Comparison of ENCODE assay signal across 8 mouse cellular contexts in the genomic region with DNA sequence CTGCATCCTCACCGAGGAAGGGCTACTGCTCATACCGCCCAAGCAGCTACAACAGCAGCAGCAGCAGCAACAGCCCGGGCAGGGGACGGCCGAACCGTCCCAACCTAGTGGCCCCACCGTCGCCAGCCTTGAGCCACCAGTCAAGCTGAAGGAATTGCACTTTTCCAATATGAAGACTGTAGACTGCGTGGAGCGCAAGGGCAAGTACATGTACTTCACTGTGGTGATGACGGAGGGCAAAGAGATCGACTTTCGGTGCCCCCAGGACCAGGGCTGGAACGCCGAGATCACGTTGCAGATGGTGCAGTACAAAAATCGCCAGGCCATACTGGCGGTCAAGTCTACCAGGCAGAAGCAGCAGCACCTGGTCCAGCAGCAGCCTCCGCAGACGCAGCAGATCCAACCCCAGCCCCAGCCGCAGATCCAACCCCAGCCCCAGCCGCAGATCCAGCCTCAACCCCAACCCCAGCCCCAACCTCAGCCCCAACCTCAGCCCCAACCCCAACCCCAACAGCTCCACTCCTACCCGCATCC. TPM values are rescaled to one million over a fixed set of nuclear protein-coding genes. Genes with fewer than 3 reads are reported as not detected.
DNase-seq lines count a peak whose midpoint lies in the region; ATAC-seq and TF ChIP-seq lines count a peak whose summit lies in the region.

No protein-coding gene starts in this region.

- H3K9ac ChIP-seq in MEL (ENCODE audit: control insufficient read depth, low read depth, low read length, poor library complexity, severe bottlenecking) = peak overlapping the region; percentile 74
- peak overlapping the region; percentile 94 for H3K9ac ChIP-seq in embryonic facial prominence, embryonic 13.5 days
- H3K9ac ChIP-seq in hindbrain, embryonic 12.5 days = peak overlapping the region; percentile 96
- peak overlapping the region; percentile 78 for H3K9ac ChIP-seq in lung, embryonic 15.5 days

- TF ChIP-seq CTCF in MEL (IDR thresholded peaks at IDR 0.05 in 2 of 3, conservative IDR thresholded peaks at IDR 0.05 in 1 of 3; ENCODE audit: control insufficient read depth in 1 of 3, insufficient read depth in 1 of 3, low read depth in 2 of 3, low read length in 3 of 3, poor library complexity in 1 of 3, severe bottlenecking in 1 of 3) = no peak
- TF ChIP-seq CTCF in small intestine, adult 2 months (IDR thresholded peaks at IDR 0.05; ENCODE audit: extremely low read depth, insufficient read length, insufficient replicate concordance, low read depth, low read length) = no peak

- DNase-seq in layer of hippocampus, postnatal 36 days = peak; percentile 41 to 55
- DNase-seq in layer of hippocampus, postnatal 25 days (ENCODE audit: extremely low spot score in 1 of 2, low spot score in 1 of 2) = no peak
- no peak for DNase-seq in MEL (ENCODE audit: low read depth, low spot score)
- DNase-seq in spleen, adult 18-20 months = no peak

- peak overlapping the region; percentile 83 for H3K4me2 ChIP-seq in embryonic facial prominence, embryonic 13.5 days
- H3K4me2 ChIP-seq in hindbrain, embryonic 12.5 days (replicated peaks) = peak overlapping the region; percentile 78
- H3K4me2 ChIP-seq in lung, embryonic 15.5 days = peak overlapping the region; percentile 69

- under 1% methylated on average over 22 of the region's 23 CpGs for WGBS in embryonic facial prominence, embryonic 13.5 days
- WGBS in hindbrain, embryonic 12.5 days = under 1% methylated on average over 21 of the region's 23 CpGs
- WGBS in lung, embryonic 15.5 days = under 1% methylated on average over 23 of the region's 23 CpGs
- WGBS in small intestine, adult 2 months = under 1% methylated on average over 23 of the region's 23 CpGs

- H3K4me3 ChIP-seq in MEL (ENCODE audit: control insufficient read depth in 1 of 2, insufficient read depth in 1 of 2, low read depth in 2 of 2, low read length in 2 of 2) = peak overlapping the region; percentile 50 to 81
- peak overlapping the region; percentile 89 for H3K4me3 ChIP-seq in embryonic facial prominence, embryonic 13.5 days
- peak overlapping the region; percentile 85 for H3K4me3 ChIP-seq in hindbrain, embryonic 12.5 days
- H3K4me3 ChIP-seq in lung, embryonic 15.5 days = peak overlapping the region; percentile 65
- H3K4me3 ChIP-seq in small intestine, adult 2 months (ENCODE audit: low read depth, low read length) = peak overlapping the region; percentile 75

- H3K27ac ChIP-seq in MEL (ENCODE audit: control insufficient read depth, low read depth, low read length) = no peak overlapping the region
- peak overlapping the region; percentile 94 for H3K27ac ChIP-seq in embryonic facial prominence, embryonic 13.5 days
- H3K27ac ChIP-seq in hindbrain, embryonic 12.5 days = peak overlapping the region; percentile 95
- H3K27ac ChIP-seq in lung, embryonic 15.5 days = peak overlapping the region; percentile 94
- H3K27ac ChIP-seq in small intestine, adult 2 months (ENCODE audit: insufficient read depth, low read depth, low read length) = peak overlapping the region; percentile 58

- no peak for TF ChIP-seq RAD21 in MEL (IDR thresholded peaks at IDR 0.05; ENCODE audit: low read depth, low read length)

- no peaks in the 10 kb centered on the region for H3K4me1 ChIP-seq in MEL (ENCODE audit: control insufficient read depth in 1 of 2, insufficient read depth in 2 of 2, low read length in 2 of 2)
- peaks cover 36% of the 10 kb centered on the region for H3K4me1 ChIP-seq in embryonic facial prominence, embryonic 13.5 days
- H3K4me1 ChIP-seq in hindbrain, embryonic 12.5 days = peaks cover 20% of the 10 kb centered on the region
- H3K4me1 ChIP-seq in lung, embryonic 15.5 days = peaks cover 50% of the 10 kb centered on the region
- H3K4me1 ChIP-seq in small intestine, adult 2 months (ENCODE audit: control insufficient read depth, insufficient read depth, insufficient read length, low read length) = peaks cover 6% of the 10 kb centered on the region; the same call in 1 of the 2 replicates

- no peaks in the 10 kb centered on the region for H3K9me3 ChIP-seq in MEL (replicated peaks; ENCODE audit: insufficient read depth, low read length)
- H3K9me3 ChIP-seq in embryonic facial prominence, embryonic 13.5 days = no peaks in the 10 kb centered on the region
- H3K9me3 ChIP-seq in hindbrain, embryonic 12.5 days (replicated peaks) = no peaks in the 10 kb centered on the region
- H3K9me3 ChIP-seq in lung, embryonic 15.5 days = no peaks in the 10 kb centered on the region

- TF ChIP-seq EP300 in MEL (IDR thresholded peaks at IDR 0.05; ENCODE audit: low read depth in 1 of 2, low read length in 2 of 2) = no peak

- no peaks in the 10 kb centered on the region for H3K27me3 ChIP-seq in MEL (ENCODE audit: control insufficient read depth in 1 of 2, insufficient read depth in 2 of 2, low read length in 2 of 2)
- H3K27me3 ChIP-seq in embryonic facial prominence, embryonic 13.5 days = no peaks in the 10 kb centered on the region
- H3K27me3 ChIP-seq in hindbrain, embryonic 12.5 days = no peaks in the 10 kb centered on the region
- H3K27me3 ChIP-seq in lung, embryonic 15.5 days = no peaks in the 10 kb centered on the region
- no peaks in the 10 kb centered on the region for H3K27me3 ChIP-seq in small intestine, adult 2 months (ENCODE audit: control insufficient read depth, insufficient read depth, low read length)

- H3K79me2 ChIP-seq in MEL (ENCODE audit: control insufficient read depth, insufficient read depth, low read length, poor library complexity) = no peaks in the 10 kb centered on the region; the same call in 1 of the 2 replicates

- peak; percentile 11; the same call in 1 of the 2 replicates for ATAC-seq in embryonic facial prominence, embryonic 13.5 days (ENCODE audit: insufficient number of reproducible peaks, insufficient read depth, low FRiP score, low TSS enrichment, low read depth)
- peak; percentile 55 for ATAC-seq in hindbrain, embryonic 12.5 days (ENCODE audit: low FRiP score)
- ATAC-seq in lung, embryonic 15.5 days (ENCODE audit: borderline replicate concordance, extremely low read depth, low FRiP score, low TSS enrichment) = no peak

- H3K36me3 ChIP-seq in MEL (ENCODE audit: control insufficient read depth in 1 of 2, insufficient read depth in 2 of 2, low read length in 2 of 2) = peaks cover 0 to 4% of the 10 kb centered on the region in 2 experiments; a peak in 2 of 4 replicates
- no peaks in the 10 kb centered on the region for H3K36me3 ChIP-seq in embryonic facial prominence, embryonic 13.5 days
- H3K36me3 ChIP-seq in hindbrain, embryonic 12.5 days = no peaks in the 10 kb centered on the region
- no peaks in the 10 kb centered on the region for H3K36me3 ChIP-seq in lung, embryonic 15.5 days
- no peaks in the 10 kb centered on the region for H3K36me3 ChIP-seq in small intestine, adult 2 months (ENCODE audit: control insufficient read depth, insufficient read depth, low read length)

- no peak for TF ChIP-seq POLR2A in MEL (IDR thresholded peaks at IDR 0.05; ENCODE audit: control insufficient read depth in 1 of 2, insufficient read depth in 1 of 2, low read depth in 1 of 2, low read length in 2 of 2, poor library complexity in 1 of 2)
- TF ChIP-seq POLR2A in small intestine, adult 2 months (IDR thresholded peaks at IDR 0.05; ENCODE audit: low read depth, low read length) = no peak

TF ChIP-seq in MEL, 35 proteins besides CTCF, POLR2A, EP300 and RAD21:
- no peak for TF ChIP-seq MAFK (IDR thresholded peaks at IDR 0.05; ENCODE audit: borderline replicate concordance, low read depth, low read length)
- TF ChIP-seq E2F4 (IDR thresholded peaks at IDR 0.05; ENCODE audit: borderline replicate concordance, low read depth, low read length) = no peak
- TF ChIP-seq MEF2A (IDR thresholded peaks at IDR 0.05; ENCODE audit: extremely low read depth, insufficient replicate concordance, low read depth, low read length, poor library complexity, severe bottlenecking) = no peak
- TF ChIP-seq JUND (IDR thresholded peaks at IDR 0.05; ENCODE audit: low read depth, low read length) = no peak
- TF ChIP-seq CHD1 (IDR thresholded peaks at IDR 0.05; ENCODE audit: low read depth, low read length) = no peak
- no peak for TF ChIP-seq ELF1 (IDR thresholded peaks at IDR 0.05; ENCODE audit: low read depth, low read length)
- no peak for TF ChIP-seq ZC3H11A (IDR thresholded peaks at IDR 0.05; ENCODE audit: low read depth, low read length)
- TF ChIP-seq USF1 (IDR thresholded peaks at IDR 0.05; ENCODE audit: low read depth, low read length) = no peak

RNA-seq across cellular contexts. Expression of a gene that starts 0.9 kb away (rescaled TPM):
- 10 to 100 TPM; 18.1 to 19.1 TPM for total RNA-seq in layer of hippocampus, postnatal 36 days (2021)
- 10 to 100 TPM; 19.6 to 22.3 TPM for total RNA-seq in layer of hippocampus, postnatal 25 days (2021)
- total RNA-seq in MEL (2012; rRNA removed) = 0.27 and 0.39 TPM in 2 replicates
- polyA plus RNA-seq in MEL (2012; ENCODE audit: insufficient read depth in 1 of 2, insufficient read length in 2 of 2, low read depth in 1 of 2, low replicate concordance in 2 of 2, missing spikeins in 1 of 2) = 1 to 10 TPM in 1 of 2 experiments, not detected in 1; 3.4 TPM
- polyA plus RNA-seq in embryonic facial prominence, embryonic 13.5 days (2015; fragmentation: Nextera tagmentation; extraction: Ambion mirVana) = 32.0 and 36.6 TPM in 2 replicates
- polyA plus RNA-seq in hindbrain, embryonic 12.5 days (2016; fragmentation: Nextera tagmentation; extraction: Ambion mirVana) = 42.8 and 54.3 TPM in 2 replicates
- polyA plus RNA-seq in lung, embryonic 15.5 days (2015; fragmentation: Nextera tagmentation; extraction: Ambion mirVana) = 113 and 116 TPM in 2 replicates
- polyA plus RNA-seq in small intestine, adult 2 months (2012; rRNA removed) = 27.1 and 31.8 TPM in 2 replicates

RNA-seq across cellular contexts. Expression of a gene that starts 34.0 kb away (rescaled TPM):
- 100 to 1,000 TPM; 156 to 179 TPM for total RNA-seq in layer of hippocampus, postnatal 36 days (2021)
- total RNA-seq in layer of hippocampus, postnatal 25 days (2021) = 100 to 1,000 TPM; 146 to 162 TPM
- total RNA-seq in MEL (2012; rRNA removed) = 183 and 220 TPM in 2 replicates
- 100 to 1,000 TPM; 296 to 591 TPM for polyA plus RNA-seq in MEL (2012; ENCODE audit: insufficient read depth in 1 of 2, insufficient read length in 2 of 2, low read depth in 1 of 2, low replicate concordance in 2 of 2, missing spikeins in 1 of 2)
- polyA plus RNA-seq in embryonic facial prominence, embryonic 13.5 days (2015; fragmentation: Nextera tagmentation; extraction: Ambion mirVana) = 285 and 293 TPM in 2 replicates
- 265 and 269 TPM in 2 replicates for polyA plus RNA-seq in hindbrain, embryonic 12.5 days (2016; fragmentation: Nextera tagmentation; extraction: Ambion mirVana)
- 252 and 267 TPM in 2 replicates for polyA plus RNA-seq in lung, embryonic 15.5 days (2015; fragmentation: Nextera tagmentation; extraction: Ambion mirVana)
- polyA plus RNA-seq in small intestine, adult 2 months (2012; rRNA removed) = 0.77 and 0.99 TPM in 2 replicates

Comparison
In these comparisons a context has a peak if more than half of its experiments do, and no peak if none do; other contexts are left out.
1. DNase-seq: peak in layer of hippocampus, postnatal 36 days (2 of 2); none in layer of hippocampus, postnatal 25 days (0 of 2), MEL (single experiment) and spleen, adult 18-20 months (0 of 2).
2. RNA of a gene that starts 34.0 kb away (polyA plus RNA-seq): 296 to 591 TPM in MEL, 285 to 293 TPM in embryonic facial prominence, embryonic 13.5 days, 265 to 269 TPM in hindbrain, embryonic 12.5 days and 252 to 267 TPM in lung, embryonic 15.5 days; 0.77 to 0.99 TPM in small intestine, adult 2 months; every median in the first group is over 100 times any median in the second.
3. Peak in every context shown above with its lines, with median percentiles within 50 percentile points of each other: H3K4me3 ChIP-seq, H3K9ac ChIP-seq and H3K4me2 ChIP-seq.